ENCODE assay signal across 8 mouse cellular contexts in genomic region chr11:94994947-94995772, GRCm38 (mm10). TPM values are rescaled to one million over a fixed set of nuclear protein-coding genes. Genes with fewer than 3 reads are reported as not detected.
DNase-seq lines count a peak whose midpoint lies in the region; ATAC-seq and TF ChIP-seq lines count a peak whose summit lies in the region.

No protein-coding gene starts in this region.

- peaks cover 10% of the 10 kb centered on the region; the same call in 1 of the 2 replicates for H3K27me3 ChIP-seq in erythroblast, embryonic 14.5 days (ENCODE audit: control insufficient read depth)
- H3K27me3 ChIP-seq in limb, embryonic 15.5 days, result no peaks in the 10 kb centered on the region
- H3K27me3 ChIP-seq in stomach, postnatal 0 days (ENCODE audit: control insufficient read depth, insufficient read depth, low read length), result no peaks in the 10 kb centered on the region

- DNase-seq in thymus, postnatal 0 days (ENCODE audit: low spot score), result peak; percentile 7
- no peak for DNase-seq in thymus, adult 18-20 months
- no peak for DNase-seq in stomach, postnatal 0 days (ENCODE audit: low spot score)
- no peak for DNase-seq in adrenal gland, postnatal 25 days
- DNase-seq in cerebellum, adult 18-20 months, result no peak

- 0 out of 2 replicates have a peak overlapping the region, but pooled peaks have one; percentile 5 for H3K27ac ChIP-seq in limb, embryonic 15.5 days
- H3K27ac ChIP-seq in stomach, postnatal 0 days (replicated peaks), result no peak overlapping the region

- TF ChIP-seq CTCF in stomach, postnatal 0 days (IDR thresholded peaks at IDR 0.05; ENCODE audit: low read depth), result no peak

- no peak for ATAC-seq in erythroblast, adult 5-6 weeks (replicated peaks; ENCODE audit: low FRiP score, poor library complexity, severe bottlenecking)
- no peak for ATAC-seq in limb, embryonic 15.5 days (ENCODE audit: insufficient number of reproducible peaks, low FRiP score, low TSS enrichment, low read depth)
- no peak for ATAC-seq in stomach, postnatal 0 days (ENCODE audit: low FRiP score, low TSS enrichment)

- peak overlapping the region; percentile 93 for H3K4me2 ChIP-seq in limb, embryonic 15.5 days
- peak overlapping the region; percentile 99 for H3K4me2 ChIP-seq in stomach, postnatal 0 days (replicated peaks; ENCODE audit: low read depth)

- TF ChIP-seq EP300 in stomach, postnatal 0 days (optimal IDR thresholded peaks at IDR 0.05), result no peak

- WGBS in limb, embryonic 15.5 days, result 75% methylated on average over 11 of the region's 11 CpGs
- 77% methylated on average over 11 of the region's 11 CpGs for WGBS in stomach, postnatal 0 days

- peaks cover 94% of the 10 kb centered on the region for H3K4me1 ChIP-seq in erythroblast, embryonic 14.5 days (ENCODE audit: control insufficient read depth)
- H3K4me1 ChIP-seq in limb, embryonic 15.5 days, result peaks cover 68% of the 10 kb centered on the region
- peaks cover 12% of the 10 kb centered on the region; the same call in 1 of the 2 replicates for H3K4me1 ChIP-seq in stomach, postnatal 0 days (replicated peaks; ENCODE audit: control insufficient read depth, insufficient read depth)

- H3K4me3 ChIP-seq in erythroblast, embryonic 14.5 days (replicated peaks), result peak overlapping the region; percentile 86
- H3K4me3 ChIP-seq in limb, embryonic 15.5 days, result peak overlapping the region; percentile 84
- H3K4me3 ChIP-seq in stomach, postnatal 0 days (ENCODE audit: low read depth, low read length), result 0 out of 2 replicates have a peak overlapping the region, but pooled peaks have one; percentile 90

- no peaks in the 10 kb centered on the region for H3K9me3 ChIP-seq in erythroblast, embryonic 14.5 days (ENCODE audit: control insufficient read depth, low read length)
- H3K9me3 ChIP-seq in limb, embryonic 15.5 days, result no peaks in the 10 kb centered on the region
- no peaks in the 10 kb centered on the region for H3K9me3 ChIP-seq in stomach, postnatal 0 days (ENCODE audit: control insufficient read depth, low read length)

- peaks cover 74% of the 10 kb centered on the region for H3K36me3 ChIP-seq in erythroblast, embryonic 14.5 days (ENCODE audit: control insufficient read depth)
- H3K36me3 ChIP-seq in limb, embryonic 15.5 days, result peaks cover 45% of the 10 kb centered on the region
- peaks cover 11% of the 10 kb centered on the region; the same call in 1 of the 2 replicates for H3K36me3 ChIP-seq in stomach, postnatal 0 days (ENCODE audit: control insufficient read depth, insufficient read depth, low read length)

- peak overlapping the region; percentile 20; the same call in 1 of the 2 replicates for H3K9ac ChIP-seq in limb, embryonic 15.5 days
- peak overlapping the region; percentile 2 for H3K9ac ChIP-seq in stomach, postnatal 0 days (ENCODE audit: low read length)

RNA-seq across cellular contexts. Expression of gene Ppp1r9b, which starts 4.3 kb away (rescaled TPM):
- polyA plus RNA-seq in erythroblast, embryonic 14.5 days (2012), result 29.1 and 31.4 TPM in 2 replicates
- 21.9 and 30.7 TPM in 2 replicates for total RNA-seq in erythroblast, adult 5-6 weeks (2015; ENCODE audit: low replicate concordance)
- total RNA-seq in erythroblast, adult 5-6 weeks (2017; ENCODE audit: low replicate concordance), result 41.1 and 45.2 TPM in 2 replicates
- polyA plus RNA-seq in thymus, postnatal 0 days (2015; fragmentation: Nextera tagmentation; extraction: Ambion mirVana), result 21.5 and 27.9 TPM in 2 replicates
- polyA plus RNA-seq in limb, embryonic 15.5 days (2015; fragmentation: Nextera tagmentation; extraction: Ambion mirVana), result 9.7 and 9.9 TPM in 2 replicates
- polyA plus RNA-seq in stomach, postnatal 0 days (2015; fragmentation: Nextera tagmentation; extraction: Ambion mirVana), result 4.9 and 5.4 TPM in 2 replicates
- total RNA-seq in adrenal gland, postnatal 25 days (2021), result 125 and 146 TPM in 2 replicates

RNA-seq across cellular contexts. Expression of gene Samd14, which starts 14.5 kb away (rescaled TPM):
- 123 and 135 TPM in 2 replicates for polyA plus RNA-seq in erythroblast, embryonic 14.5 days (2012)
- total RNA-seq in erythroblast, adult 5-6 weeks (2015; ENCODE audit: low replicate concordance), result 22.1 and 25.9 TPM in 2 replicates
- 32.0 and 47.1 TPM in 2 replicates for total RNA-seq in erythroblast, adult 5-6 weeks (2017; ENCODE audit: low replicate concordance)
- 6.7 and 7.0 TPM in 2 replicates for polyA plus RNA-seq in thymus, postnatal 0 days (2015; fragmentation: Nextera tagmentation; extraction: Ambion mirVana)
- 21.4 and 25.1 TPM in 2 replicates for polyA plus RNA-seq in limb, embryonic 15.5 days (2015; fragmentation: Nextera tagmentation; extraction: Ambion mirVana)
- polyA plus RNA-seq in stomach, postnatal 0 days (2015; fragmentation: Nextera tagmentation; extraction: Ambion mirVana), result 6.7 and 7.2 TPM in 2 replicates
- total RNA-seq in adrenal gland, postnatal 25 days (2021), result 3.0 and 4.4 TPM in 2 replicates

RNA-seq across cellular contexts. Expression of gene Sgca, which starts 19.0 kb away (rescaled TPM):
- polyA plus RNA-seq in erythroblast, embryonic 14.5 days (2012), result not detected in 2 replicates
- not detected in 2 replicates for total RNA-seq in erythroblast, adult 5-6 weeks (2015; ENCODE audit: low replicate concordance)
- not detected in 2 replicates for total RNA-seq in erythroblast, adult 5-6 weeks (2017; ENCODE audit: low replicate concordance)
- polyA plus RNA-seq in thymus, postnatal 0 days (2015; fragmentation: Nextera tagmentation; extraction: Ambion mirVana), result 0.22 and 0.30 TPM in 2 replicates
- 7.5 and 18.9 TPM in 2 replicates for polyA plus RNA-seq in limb, embryonic 15.5 days (2015; fragmentation: Nextera tagmentation; extraction: Ambion mirVana)
- 0.47 and 0.80 TPM in 2 replicates for polyA plus RNA-seq in stomach, postnatal 0 days (2015; fragmentation: Nextera tagmentation; extraction: Ambion mirVana)
- total RNA-seq in adrenal gland, postnatal 25 days (2021), result not detected in 2 replicates

RNA-seq across cellular contexts. Expression of gene Hils1, which starts 27.8 kb away (rescaled TPM):
- not detected in 2 replicates for polyA plus RNA-seq in erythroblast, embryonic 14.5 days (2012)
- not detected in 2 replicates for total RNA-seq in erythroblast, adult 5-6 weeks (2015; ENCODE audit: low replicate concordance)
- not detected in 2 replicates for total RNA-seq in erythroblast, adult 5-6 weeks (2017; ENCODE audit: low replicate concordance)
- not detected in 2 replicates for polyA plus RNA-seq in thymus, postnatal 0 days (2015; fragmentation: Nextera tagmentation; extraction: Ambion mirVana)
- 0.42 TPM in 1 of 2 replicates, not detected in the other for polyA plus RNA-seq in limb, embryonic 15.5 days (2015; fragmentation: Nextera tagmentation; extraction: Ambion mirVana)
- not detected in 2 replicates for polyA plus RNA-seq in stomach, postnatal 0 days (2015; fragmentation: Nextera tagmentation; extraction: Ambion mirVana)
- total RNA-seq in adrenal gland, postnatal 25 days (2021), result not detected in 2 replicates

RNA-seq across cellular contexts. Expression of gene Pdk2, which starts 46.0 kb away (rescaled TPM):
- polyA plus RNA-seq in erythroblast, embryonic 14.5 days (2012), result 4.0 and 7.2 TPM in 2 replicates
- total RNA-seq in erythroblast, adult 5-6 weeks (2015; ENCODE audit: low replicate concordance), result 1.3 and 7.9 TPM in 2 replicates
- total RNA-seq in erythroblast, adult 5-6 weeks (2017; ENCODE audit: low replicate concordance), result 0.60 and 5.6 TPM in 2 replicates
- 13.0 and 13.9 TPM in 2 replicates for polyA plus RNA-seq in thymus, postnatal 0 days (2015; fragmentation: Nextera tagmentation; extraction: Ambion mirVana)
- 33.4 and 42.9 TPM in 2 replicates for polyA plus RNA-seq in limb, embryonic 15.5 days (2015; fragmentation: Nextera tagmentation; extraction: Ambion mirVana)
- polyA plus RNA-seq in stomach, postnatal 0 days (2015; fragmentation: Nextera tagmentation; extraction: Ambion mirVana), result 29.8 and 39.0 TPM in 2 replicates
- total RNA-seq in adrenal gland, postnatal 25 days (2021), result 82.9 and 86.4 TPM in 2 replicates
